Mouse (Mus musculus) ES-Bruce4 (cell line): ENCODE data around the gene Camk2n2.

Source experiments
- CTCF ChIP-seq: IDR thresholded peaks from one replicate; pipeline ENCODE4 v1.8.1; 2011; ENCODE audit warnings: low read depth, low read length
- EP300 ChIP-seq: IDR thresholded peaks from 2 replicates; pipeline ENCODE4 v1.6.1; 2011; ENCODE audit warnings: low read depth, low read length; ENCODE audit not compliant: insufficient read depth

GRCm38 (mm10) chr16:20611357-20612227, 9.5 kb downstream of the Camk2n2 start, which contains the start of the genes Eef1akmt4, Gm49333 and Alg3:
- no peak for TF ChIP-seq CTCF
- TF ChIP-seq EP300: no peak
